Mouse (Mus musculus) brain, embryonic 14.5 days (tissue): ENCODE measurements around the gene Gphb5.

Experiments used
- CTCF ChIP-seq: fragments of 200-500 bp; IDR thresholded peaks from 2 replicates; pipeline ENCODE4 v1.5.1; 2012; ENCODE audit warnings: inconsistent platforms, mild to moderate bottlenecking, moderate library complexity, borderline replicate concordance; ENCODE audit not compliant: insufficient read depth, insufficient read length; ENCODE audit errors: extremely low read depth
- POLR2A ChIP-seq: fragments of 200-500 bp; IDR thresholded peaks from 2 replicates; pipeline ENCODE4 v1.6.1; 2012; ENCODE audit warnings: mild to moderate bottlenecking, inconsistent platforms, borderline replicate concordance; ENCODE audit not compliant: poor library complexity, insufficient read depth, insufficient read length, severe bottlenecking; ENCODE audit errors: extremely low read depth

- TF ChIP-seq POLR2A = no peak
- TF ChIP-seq CTCF = no peak
Measured at GRCm38 (mm10) chr12:75453441-75453840, 36.9 kb upstream of the Gphb5 start.
